Mouse (Mus musculus) CH12.LX (cell line): ENCODE results near the gene H2al1k. TPM values are rescaled to one million over a fixed set of nuclear protein-coding genes. Genes with fewer than 3 reads are reported as not detected.
"Not testable (repeated sequence)": the region's sequence is repeated elsewhere in the genome, so short reads cannot be mapped to it uniquely, and the experiment has no call there.

Experiments
- DNase-seq: peaks from one replicate; pipeline ENCODE4 v3.0.0-alpha.2; 2013; ENCODE audit errors: extremely low read depth
- H3K27ac ChIP-seq: 2 replicates; pipeline ENCODE4 v1.5.1; 2012; ENCODE audit warnings: low read depth, mild to moderate bottlenecking, control low read depth, moderate library complexity; ENCODE audit not compliant: insufficient read depth
- H3K27me3 ChIP-seq: replicated peaks from 2 replicates; pipeline ENCODE3; 2012; ENCODE audit warnings: inconsistent platforms
- H3K36me3 ChIP-seq, 2 experiments: replicated peaks in 1 of 2; 2 replicates each; pipeline versions ENCODE3 to v1.6.1; 2012; ENCODE audit warnings: inconsistent platforms in 1 of 2, low read length in 1 of 2, mild to moderate bottlenecking in 1 of 2, mixed read lengths in 1 of 2, moderate library complexity in 1 of 2; ENCODE audit not compliant: control insufficient read depth in 1 of 2, insufficient read depth in 1 of 2
- H3K4me1 ChIP-seq, 2 experiments: 2 replicates each; pipeline ENCODE4 v1.6.1; 2012; ENCODE audit warnings: inconsistent platforms in 1 of 2, moderate library complexity in 1 of 2; ENCODE audit not compliant: insufficient read depth in 2 of 2, control insufficient read depth in 1 of 2
- H3K4me2 ChIP-seq: 2 replicates; pipeline ENCODE4 v1.6.1; 2012; ENCODE audit warnings: low read depth, mild to moderate bottlenecking, control low read depth; ENCODE audit not compliant: poor library complexity, insufficient read depth, severe bottlenecking
- H3K4me3 ChIP-seq, 3 experiments: fragments of 150-350 bp in 1 of 3; sonication (generic) in 1 of 3; replicated peaks in 1 of 3; 2 replicates each; pipeline versions ENCODE3 to v1.5.1; 2011 to 2012; ENCODE audit warnings: low read depth in 2 of 3, low read length in 2 of 3, mild to moderate bottlenecking in 2 of 3, moderate library complexity in 2 of 3, control low read depth in 1 of 3, improper control_type of control experiment in 1 of 3, inconsistent platforms in 1 of 3, mixed read lengths in 1 of 3; ENCODE audit not compliant: poor library complexity in 1 of 3
- H3K79me2 ChIP-seq: replicated peaks from 2 replicates; pipeline ENCODE4 v1.6.1; 2012; ENCODE audit warnings: mild to moderate bottlenecking, moderate library complexity; ENCODE audit not compliant: control insufficient read depth, poor library complexity, insufficient read depth, severe bottlenecking; ENCODE audit errors: extremely low read depth
- H3K9ac ChIP-seq: 2 replicates; pipeline ENCODE4 v1.6.1; 2012; ENCODE audit warnings: low read depth, mild to moderate bottlenecking, control low read depth, moderate library complexity; ENCODE audit not compliant: insufficient read depth
- H3K9me3 ChIP-seq: replicated peaks from 2 replicates; pipeline ENCODE3; 2012; ENCODE audit warnings: low read length, inconsistent platforms, mixed read lengths
- CTCF ChIP-seq, 2 experiments: IDR thresholded peaks in 1 of 2; conservative IDR thresholded peaks in 1 of 2; 2 replicates each; pipeline ENCODE4 v1.5.1; 2011 to 2012; ENCODE audit warnings: low read depth in 2 of 2, low read length in 2 of 2, improper control_type of control experiment in 1 of 2, inconsistent platforms in 1 of 2, mild to moderate bottlenecking in 1 of 2, moderate library complexity in 1 of 2
- RAD21 ChIP-seq: IDR thresholded peaks from 2 replicates; pipeline ENCODE4 v1.6.1; 2011; ENCODE audit warnings: low read depth, mild to moderate bottlenecking, low read length, improper control_type of control experiment, moderate library complexity
- SMC3 ChIP-seq: IDR thresholded peaks from 2 replicates; pipeline ENCODE4 v1.6.1; 2011; ENCODE audit warnings: low read depth, low read length, improper control_type of control experiment
- dilution Hi-C: fragments of 300-500 bp; cut with MboI; formaldehyde crosslinking; loops from 2 replicates; pipeline ENCODE4 v1.14.3; 2020; ENCODE audit warnings: low sequenced_read_pairs; ENCODE audit not compliant: extremely low pct_unique_long_range_greater_than_20kb, extremely low pct_ligation_motif_present
- in situ Hi-C: fragments of 300-500 bp; cut with MboI; formaldehyde crosslinking; loops from 3 replicates; pipeline ENCODE4 v1.14.3; 2019; ENCODE audit warnings: low sequenced_read_pairs, low pct_ligation_motif_present, low pct_unique_long_range_greater_than_20kb, mixed read lengths
- polyA plus RNA-seq: library from polyadenylated mRNA; unstranded; fragments of >175 nt; gene quantifications from 2 replicates; pipeline ENCODE4 v1.2.1, GENCODE M21; 2012; ENCODE audit warnings: low read depth; ENCODE audit not compliant: insufficient read length
- total RNA-seq, 2 experiments: library from RNA; depleted of rRNA; stranded (reverse); fragments of 300-350 nt in 1 of 2; fragments of >200 nt in 1 of 2; gene quantifications; 2 replicates each; pipeline ENCODE4 v1.2.3; 2012 to 2014

Gene H2al1k
- total and polyA plus RNA-seq, 3 experiments: not detected

- H3K4me2 ChIP-seq, dilution Hi-C loops, H3K79me2 ChIP-seq, H3K9me3 ChIP-seq, in situ Hi-C loops, H3K9ac ChIP-seq, H3K27ac ChIP-seq, H3K4me3 ChIP-seq, H3K27me3 ChIP-seq, H3K36me3 ChIP-seq, H3K4me1 ChIP-seq: not testable (repeated sequence)
- TF ChIP-seq RAD21 (peak; percentile 26), SMC3 (peak; percentile 24; the same call in 1 of the 2 replicates), CTCF (conservative IDR thresholded peaks at IDR 0.05 in 1 of 2, IDR thresholded peaks at IDR 0.05 in 1 of 2; ENCODE audit: low read depth in 2 of 2, low read length in 2 of 2) (peak in 1 of 2 experiments; percentile 37; a peak in 2 of 4 replicates)
- DNase-seq: peak; percentile 28
These were observed 23.6 kb downstream of the H2al1k start for GRCm38 (mm10) chrX:9374012-9374411.

- H3K4me3 ChIP-seq, in situ Hi-C loops, H3K9ac ChIP-seq, DNase-seq, H3K4me1 ChIP-seq, H3K36me3 ChIP-seq, H3K4me2 ChIP-seq, H3K79me2 ChIP-seq, H3K27me3 ChIP-seq, H3K9me3 ChIP-seq, dilution Hi-C loops, H3K27ac ChIP-seq: not testable (repeated sequence)
These were observed 25.5 kb downstream of the H2al1k start for GRCm38 (mm10) chrX:9375927-9376326.

Other genes starting within 250 kb of the H2al1k start
- not detected in 2 replicates for gene 4930402K13Rik, start 246.1 kb upstream of the H2al1k start, total RNA-seq (2012; rRNA removed)
- not detected in 2 replicates for gene 4930402K13Rik, start 246.1 kb upstream of the H2al1k start, total RNA-seq (2014; rRNA removed)
- not detected in 2 replicates for gene 4930402K13Rik, start 246.1 kb upstream of the H2al1k start, polyA plus RNA-seq
- gene Lancl3, start 150.7 kb upstream of the H2al1k start, total RNA-seq (2012; rRNA removed): not detected in 2 replicates
- not detected in 2 replicates for gene Lancl3, start 150.7 kb upstream of the H2al1k start, total RNA-seq (2014; rRNA removed)
- gene Lancl3, start 150.7 kb upstream of the H2al1k start, polyA plus RNA-seq: 0.07 TPM in 1 of 2 replicates, not detected in the other
- not detected in 2 replicates for gene Gm14862, start 93.7 kb upstream of the H2al1k start, total RNA-seq (2012; rRNA removed)
- not detected in 2 replicates for gene Gm14862, start 93.7 kb upstream of the H2al1k start, total RNA-seq (2014; rRNA removed)
- gene Gm14862, start 93.7 kb upstream of the H2al1k start, polyA plus RNA-seq: not detected in 2 replicates
- gene Xk, start 77.9 kb upstream of the H2al1k start, total RNA-seq (2012; rRNA removed): 0.68 and 0.88 TPM in 2 replicates
- 0.05 and 0.08 TPM in 2 replicates for gene Xk, start 77.9 kb upstream of the H2al1k start, total RNA-seq (2014; rRNA removed)
- 0.35 and 0.44 TPM in 2 replicates for gene Xk, start 77.9 kb upstream of the H2al1k start, polyA plus RNA-seq
- gene H2al1m, start 66.9 kb upstream of the H2al1k start, total RNA-seq (2012; rRNA removed): 0.50 TPM in 1 of 2 replicates, not detected in the other
- gene H2al1m, start 66.9 kb upstream of the H2al1k start, total RNA-seq (2014; rRNA removed): not detected in 2 replicates
- not detected in 2 replicates for gene H2al1m, start 66.9 kb upstream of the H2al1k start, polyA plus RNA-seq
- gene Cybb, start 137.1 kb downstream of the H2al1k start, total RNA-seq (2012; rRNA removed): 46.3 and 57.0 TPM in 2 replicates
- gene Cybb, start 137.1 kb downstream of the H2al1k start, total RNA-seq (2014; rRNA removed): 111 TPM in 2 replicates
- gene Cybb, start 137.1 kb downstream of the H2al1k start, polyA plus RNA-seq: 126 and 127 TPM in 2 replicates
- gene H2al1o, start 221.8 kb downstream of the H2al1k start, total RNA-seq (2012; rRNA removed): not detected in 2 replicates
- not detected in 2 replicates for gene H2al1o, start 221.8 kb downstream of the H2al1k start, total RNA-seq (2014; rRNA removed)
- gene H2al1o, start 221.8 kb downstream of the H2al1k start, polyA plus RNA-seq: not detected in 2 replicates